Mouse (Mus musculus) gastrocnemius, adult 2 months (tissue): ENCODE results near the gene Gpr37. TPM values are rescaled to one million over a fixed set of nuclear protein-coding genes. Genes with fewer than 3 reads are reported as not detected.

Experiments used
- DNase-seq: peaks from one replicate; pipeline ENCODE4 v3.0.0; 2022
- H3K27ac ChIP-seq: fragments of 200-600 bp; 2 replicates; pipeline ENCODE4 v1.8.1; 2022; ENCODE audit warnings: mild to moderate bottlenecking
- H3K4me3 ChIP-seq: fragments of 200-600 bp; 2 replicates; pipeline ENCODE4 v1.8.1; 2022; ENCODE audit warnings: mild to moderate bottlenecking, moderate library complexity
- CTCF ChIP-seq: fragments of 200-600 bp; IDR thresholded peaks from 2 replicates; pipeline ENCODE4 v1.8.1; 2022; ENCODE audit warnings: antibody characterized with exemption, mild to moderate bottlenecking, moderate library complexity
- intact Hi-C: fragments of 180-260 bp; cut with DNase I; formaldehyde crosslinking; loops from one replicate; pipeline ENCODE4 v1.15.1; 2025
- long read RNA-seq, 2 experiments: library from polyadenylated mRNA; stranded (forward); transcript quantifications; one replicate each; pipeline ENCODE4 v2.0.0; 2021
- total RNA-seq, 2 experiments: library from RNA; stranded (reverse); gene quantifications; 2 replicates each; pipeline ENCODE4 v1.2.3; 2021

The Gpr37 gene
- total RNA-seq, result not detected
- long read RNA-seq, experiment 1, result 0 reads
- long read RNA-seq, experiment 2, result 0 reads

DNA sequence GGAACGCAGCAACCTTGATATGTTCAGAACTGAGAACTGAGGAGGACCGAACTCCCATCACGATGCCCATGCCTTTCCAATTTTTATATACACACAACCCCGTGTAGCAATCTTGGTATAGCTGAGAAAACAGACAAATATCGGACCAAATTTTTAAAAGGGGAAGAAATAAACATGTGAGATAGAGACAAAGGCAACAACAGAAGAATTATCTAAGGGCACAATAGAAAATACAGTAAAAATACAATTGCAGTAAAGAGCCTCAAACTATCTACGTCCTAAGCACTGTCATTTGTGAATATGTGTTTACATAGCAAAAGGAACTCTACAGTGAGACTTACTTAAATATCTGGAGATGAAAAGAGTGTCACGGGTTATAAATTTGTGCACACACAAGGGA, at the start of gene Gpr37:
Gpr37 (minus strand) TSS at position 101 of the 400 bp plus-strand sequence.
- no peak for DNase-seq
- Histone ChIP-seq H3K27ac (no peak within 1 kb of the TSS), H3K4me3 (peak within 1 kb of the TSS; percentile 67)
- no peak for TF ChIP-seq CTCF
- intact Hi-C loops, result no loop called here

DNA sequence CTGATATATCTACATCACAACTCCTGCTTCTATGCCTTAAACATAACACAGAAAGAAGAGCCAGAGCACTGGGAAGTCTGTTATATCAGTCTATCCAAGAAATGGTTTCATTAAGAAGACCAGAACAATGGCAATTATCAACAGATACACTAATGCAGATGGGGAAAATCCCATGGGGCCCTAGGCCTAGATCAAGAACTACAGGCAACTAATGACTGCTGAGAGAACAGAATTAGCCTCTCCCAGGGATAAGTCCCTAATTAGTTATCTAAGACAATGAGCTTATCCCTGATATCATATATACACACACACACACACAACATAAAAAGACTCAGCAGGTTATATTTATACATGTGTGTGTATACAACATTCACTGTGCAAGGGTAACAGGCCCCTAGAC, 46.0 kb upstream of the Gpr37 start:
- Histone ChIP-seq H3K4me3 (no peak overlapping the region), H3K27ac (no peak overlapping the region)
- intact Hi-C loops, result no loop called here
- TF ChIP-seq CTCF, result no peak
- no peak for DNase-seq

DNA sequence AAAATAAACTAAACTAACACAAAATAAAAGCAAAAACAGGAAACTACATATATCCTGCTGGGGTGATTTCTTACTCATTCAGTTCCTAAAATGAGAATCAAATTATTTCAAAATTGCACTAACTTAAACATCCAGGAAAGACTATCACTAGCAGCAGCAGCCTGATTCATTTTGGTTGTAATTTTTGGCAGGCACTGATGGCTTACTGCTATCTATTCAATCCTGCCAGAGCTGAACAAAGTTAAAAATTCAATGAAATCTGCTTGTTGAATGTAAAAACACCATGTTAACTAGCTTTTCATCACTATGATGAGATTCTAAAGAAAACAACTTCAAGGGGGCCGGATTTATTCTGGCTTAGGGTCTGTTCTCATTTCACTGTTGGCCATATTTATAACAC, 36.0 kb upstream of the Gpr37 start:
- Histone ChIP-seq H3K27ac (no peak overlapping the region), H3K4me3 (no peak overlapping the region)
- intact Hi-C loops, result no loop called here
- TF ChIP-seq CTCF, result no peak
- DNase-seq, result no peak

DNA sequence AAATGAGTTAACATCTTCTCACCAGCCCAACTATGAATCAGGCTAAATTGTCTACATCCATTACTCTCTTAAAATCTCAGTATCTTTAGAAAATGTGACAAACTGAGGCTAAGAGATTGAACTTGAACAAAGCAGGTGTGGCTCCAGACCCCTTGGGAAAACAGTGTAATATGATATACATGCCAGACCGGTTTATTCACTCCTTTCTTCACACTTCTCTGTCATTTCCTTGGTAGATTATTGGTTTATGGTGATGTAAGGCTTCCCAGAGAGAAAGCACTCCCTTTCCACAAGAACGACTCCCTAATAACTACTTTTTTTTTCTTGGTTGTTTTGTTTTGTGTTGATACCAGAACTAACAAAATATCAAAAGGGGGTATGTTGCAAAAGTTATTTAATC, 20.1 kb upstream of the Gpr37 start:
- DNase-seq, result no peak
- intact Hi-C loops, result no loop called here
- TF ChIP-seq CTCF, result no peak
- Histone ChIP-seq H3K4me3 (no peak overlapping the region), H3K27ac (no peak overlapping the region)

DNA sequence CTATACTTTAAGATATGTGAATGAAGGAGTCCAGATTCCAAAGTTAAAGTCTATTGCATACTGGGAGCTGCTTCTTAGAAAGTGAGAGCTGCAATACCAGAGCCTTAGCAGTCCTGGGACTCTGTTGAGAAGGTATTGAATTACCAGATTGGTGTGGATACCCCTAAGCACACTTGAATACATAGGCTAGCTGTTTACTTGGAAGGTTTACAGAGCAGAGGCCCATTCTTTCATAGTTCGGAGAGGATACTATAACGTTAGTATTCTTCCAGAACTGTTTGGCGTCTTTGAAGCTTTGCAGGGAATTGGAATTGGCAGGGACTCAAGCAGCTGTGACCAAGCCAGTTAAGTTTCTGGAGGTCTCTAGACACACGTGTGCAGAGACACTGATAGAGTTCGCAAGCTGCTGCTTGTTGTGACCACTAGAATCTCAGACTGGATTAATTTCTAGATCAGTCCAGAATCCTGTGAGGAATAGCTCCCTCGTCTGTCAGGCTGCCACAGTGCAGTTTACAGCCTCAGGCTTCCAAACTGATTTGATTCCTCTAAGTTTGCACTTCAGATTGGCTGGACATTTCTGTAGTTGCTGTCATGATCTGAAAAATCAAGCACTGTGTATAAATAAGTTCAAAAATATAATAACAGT, 18.8 kb upstream of the Gpr37 start:
- TF ChIP-seq CTCF, result peak; percentile 57
- no peak overlapping the region for H3K27ac ChIP-seq
- H3K4me3 ChIP-seq, result no peak overlapping the region
- intact Hi-C loops, result no loop called here
- peak; percentile 22 for DNase-seq

DNA sequence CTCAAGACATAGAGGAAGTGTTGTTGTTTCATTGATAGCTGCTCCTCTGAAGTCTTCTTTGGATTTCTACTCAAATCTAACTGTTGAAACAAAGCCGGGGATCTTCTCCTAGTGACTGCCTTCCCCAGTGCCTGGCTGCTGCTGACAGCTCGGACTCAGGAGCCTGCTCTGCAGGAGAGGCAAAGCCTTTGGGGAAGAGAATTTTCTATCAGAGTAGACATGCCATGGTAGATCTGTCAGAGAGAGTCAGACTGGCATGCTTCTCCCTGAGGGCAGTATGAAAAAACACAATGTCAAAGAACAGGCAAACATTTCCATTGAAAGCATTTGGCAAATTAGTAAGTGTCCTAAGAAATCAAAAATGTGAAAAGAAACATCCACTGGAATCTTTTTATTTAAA, 9.4 kb upstream of the Gpr37 start:
- no peak overlapping the region for H3K27ac ChIP-seq
- intact Hi-C loops, result no loop called here
- no peak for DNase-seq
- no peak for TF ChIP-seq CTCF
- H3K4me3 ChIP-seq, result no peak overlapping the region

DNA sequence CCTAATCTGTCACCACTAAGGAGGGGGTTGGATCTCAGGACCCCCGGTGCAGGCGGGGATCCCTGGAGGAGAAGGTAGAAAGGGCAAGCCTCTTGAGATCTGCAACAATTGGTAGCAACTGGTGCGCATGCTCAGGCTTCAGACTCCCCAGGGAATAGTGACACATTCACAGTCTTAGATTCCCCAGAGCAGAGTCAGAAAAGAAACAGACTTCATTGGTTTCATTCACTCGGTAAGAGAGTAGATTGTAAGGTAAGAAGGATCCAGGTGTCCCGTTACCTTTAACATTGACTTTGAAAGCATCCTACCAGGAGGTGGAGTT, 284 bp downstream of the Gpr37 start:
- Histone ChIP-seq H3K4me3 (peak overlapping the region; percentile 67), H3K27ac (no peak overlapping the region)
- DNase-seq, result no peak
- intact Hi-C loops, result no loop called here
- TF ChIP-seq CTCF, result no peak

DNA sequence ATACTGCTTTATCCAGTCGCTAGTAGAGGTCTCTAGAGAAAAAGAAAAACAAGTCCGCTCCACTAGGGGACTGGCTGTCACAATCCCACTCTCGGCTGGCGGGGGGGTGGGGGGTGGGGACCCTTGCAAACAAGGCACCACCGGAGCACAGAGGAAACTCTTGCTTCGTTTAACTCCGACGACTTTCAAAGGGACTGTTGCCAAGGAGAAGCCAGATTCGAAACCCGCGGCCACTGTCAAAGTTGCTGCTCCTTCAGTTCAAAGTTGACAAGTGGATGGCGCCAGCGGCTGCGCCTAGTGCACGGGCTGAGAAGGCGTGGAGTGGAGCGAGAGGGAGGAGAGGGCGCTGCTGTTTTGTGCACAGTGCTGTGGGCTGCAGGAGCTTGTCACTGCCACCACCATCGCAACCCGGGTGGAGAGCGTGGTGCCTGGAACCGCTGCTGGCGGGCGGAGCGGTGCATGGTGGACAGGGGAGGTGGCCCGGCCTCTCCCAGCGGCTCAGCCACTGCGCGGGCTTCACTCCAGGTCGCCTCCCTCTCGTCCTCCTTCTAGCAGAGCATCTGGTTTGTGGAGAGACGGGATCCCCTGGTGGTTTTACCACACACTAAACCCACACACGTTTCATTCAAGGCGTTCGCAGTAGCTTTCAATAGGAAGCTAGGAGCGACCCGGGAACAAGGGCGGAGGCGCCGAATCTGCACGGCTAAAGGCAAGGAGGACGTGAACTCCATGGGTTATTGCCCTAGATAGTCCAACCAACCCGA, 827 bp downstream of the Gpr37 start:
- Histone ChIP-seq H3K4me3 (peak overlapping the region; percentile 67), H3K27ac (no peak overlapping the region)
- peak; percentile 29 for DNase-seq
- no peak for TF ChIP-seq CTCF
- intact Hi-C loops, result no loop called here

DNA sequence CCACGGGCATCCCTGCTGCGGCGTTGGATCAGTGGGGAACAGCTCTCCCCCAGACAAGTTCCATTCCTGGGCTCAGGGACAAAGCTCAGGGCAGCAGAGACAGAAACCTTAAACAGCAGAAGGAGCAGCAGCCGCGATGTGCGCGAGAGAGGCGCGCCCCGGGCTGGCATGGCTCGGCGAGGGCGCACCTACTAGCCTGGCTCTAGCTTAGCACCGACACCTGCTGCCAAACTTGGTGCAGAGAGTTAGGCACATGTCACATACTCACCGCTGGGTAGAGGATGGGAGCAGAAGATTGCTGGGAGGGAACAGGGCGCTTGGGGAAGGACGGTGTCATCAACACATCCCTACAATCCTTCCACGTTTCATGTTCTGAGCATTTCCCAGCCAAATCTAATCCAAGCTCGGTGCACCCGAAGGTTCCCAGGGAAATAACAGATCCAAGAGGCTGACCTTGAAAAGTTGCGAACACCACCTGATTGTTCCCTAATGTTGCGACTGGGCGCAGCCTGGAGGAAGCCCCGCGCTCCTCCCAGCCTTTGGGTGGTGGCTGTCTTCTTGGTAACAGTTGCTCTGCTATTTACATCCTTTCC, 1.5 kb downstream of the Gpr37 start:
- TF ChIP-seq CTCF, result no peak

DNA sequence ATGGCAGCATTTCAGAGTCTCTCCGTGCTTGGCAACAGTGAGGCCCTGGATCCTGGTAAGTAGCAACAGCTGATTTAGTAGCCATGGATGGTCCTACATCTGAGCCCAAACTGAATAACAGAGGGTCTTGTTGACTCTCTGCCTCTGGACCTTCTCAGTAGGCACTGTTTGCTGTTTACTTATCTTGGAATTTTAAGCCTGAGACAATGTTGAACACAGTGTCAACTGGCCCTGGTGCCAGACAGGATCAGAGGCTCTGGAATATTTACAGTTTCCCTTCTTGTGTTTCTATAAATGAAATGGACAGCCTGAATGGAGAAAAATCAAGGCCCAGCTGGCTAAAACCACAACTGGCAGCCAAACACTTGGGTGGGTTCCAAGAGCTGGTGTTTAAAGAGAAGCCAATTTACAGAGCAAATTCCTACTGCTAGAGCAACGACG, 3.7 kb downstream of the Gpr37 start:
- intact Hi-C loops, result no loop called here
- TF ChIP-seq CTCF, result no peak
- DNase-seq, result no peak
- H3K4me3 ChIP-seq, result no peak overlapping the region
- H3K27ac ChIP-seq, result no peak overlapping the region

More for the DNA sequence above, 1.5 kb downstream of the Gpr37 start:
- intact Hi-C loops, result no loop called here
- Histone ChIP-seq H3K27ac (no peak overlapping the region), H3K4me3 (peak overlapping the region; percentile 67)
- no peak for DNase-seq

DNA sequence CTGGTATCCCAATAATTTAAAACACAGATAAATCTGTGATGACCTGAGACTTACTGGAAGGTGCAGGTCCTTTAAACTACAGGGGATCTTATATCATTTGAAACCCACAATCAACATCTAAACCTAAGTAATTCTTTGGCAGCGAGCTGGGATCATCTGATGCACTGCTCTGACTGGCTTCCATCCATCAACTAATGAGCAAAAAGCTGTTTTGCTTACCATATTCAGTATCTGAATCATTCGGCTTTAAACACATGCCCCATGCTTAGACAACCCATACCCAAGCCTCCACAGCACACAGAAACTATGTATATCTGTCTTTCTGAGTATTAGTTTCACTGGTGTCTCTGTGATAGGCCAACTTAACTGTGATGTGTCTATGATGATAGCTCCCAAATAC, 6.1 kb downstream of the Gpr37 start:
- DNase-seq, result no peak
- Histone ChIP-seq H3K27ac (no peak overlapping the region), H3K4me3 (no peak overlapping the region)
- no peak for TF ChIP-seq CTCF
- intact Hi-C loops, result no loop called here

DNA sequence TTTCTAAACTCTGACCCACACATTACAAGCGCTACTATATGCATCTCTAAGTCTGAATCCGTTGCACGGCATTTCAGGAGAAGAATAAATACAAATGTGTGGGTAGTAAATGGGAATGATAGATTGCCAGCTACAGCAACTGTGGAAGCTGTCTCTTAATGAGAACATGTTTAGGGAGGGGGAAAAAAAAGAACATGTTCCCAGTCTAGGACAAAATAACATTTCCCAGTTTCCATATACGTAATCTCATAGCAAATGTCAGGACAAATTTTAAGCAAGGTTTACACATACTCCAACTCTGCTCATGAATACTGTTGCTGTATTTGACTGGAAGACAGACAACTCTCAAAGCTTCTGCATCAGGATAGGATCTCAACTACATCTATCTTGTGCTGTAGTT, 15.4 kb downstream of the Gpr37 start:
- TF ChIP-seq CTCF, result no peak
- no peak overlapping the region for H3K4me3 ChIP-seq
- no peak overlapping the region for H3K27ac ChIP-seq
- DNase-seq, result no peak
- intact Hi-C loops, result no loop called here

DNA sequence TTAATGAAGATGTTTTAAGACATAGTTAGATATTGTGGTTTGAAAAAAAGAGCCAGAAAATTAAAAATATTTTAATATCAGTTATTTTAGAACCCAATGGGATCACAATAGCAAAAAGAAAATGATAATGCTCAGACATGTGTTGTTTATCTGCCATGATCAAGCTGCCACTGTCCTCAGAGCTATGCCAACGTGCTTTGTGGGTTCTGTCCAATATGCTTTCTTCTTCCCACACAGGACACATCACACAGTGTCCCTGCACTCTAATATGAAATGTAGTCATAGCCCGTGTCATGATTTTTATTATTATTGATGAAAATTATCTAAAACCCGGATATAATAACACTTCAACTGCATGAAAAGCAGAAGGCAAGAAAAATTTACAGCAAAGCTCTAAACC, 16.7 kb downstream of the Gpr37 start:
- intact Hi-C loops, result no loop called here
- no peak for DNase-seq
- no peak overlapping the region for H3K4me3 ChIP-seq
- TF ChIP-seq CTCF, result no peak
- no peak overlapping the region for H3K27ac ChIP-seq
